Mouse (Mus musculus) lung, embryonic 15.5 days (tissue): ENCODE results near the gene Psmd14. TPM values are rescaled to one million over a fixed set of nuclear protein-coding genes. Genes with fewer than 3 reads are reported as not detected.

Experiments used
- ATAC-seq: fragments of 200-750 bp; cut with Nextera tagmentation; 2 replicates; pipeline ENCODE4 v1.8.0; 2017; ENCODE audit warnings: moderate number of reproducible peaks, borderline replicate concordance; ENCODE audit not compliant: low FRiP score, low TSS enrichment; ENCODE audit errors: extremely low read depth
- H3K27ac ChIP-seq: fragments of 300-500 bp; sonication (generic); 2 replicates; pipeline ENCODE4 v1.5.1; 2015; ENCODE audit warnings: moderate library complexity, mild to moderate bottlenecking, inconsistent platforms
- H3K27me3 ChIP-seq: fragments of 300-500 bp; sonication (generic); 2 replicates; pipeline ENCODE4 v1.6.1; 2015; ENCODE audit warnings: inconsistent platforms
- H3K36me3 ChIP-seq: fragments of 300-500 bp; sonication (generic); 2 replicates; pipeline ENCODE4 v1.6.1; 2015; ENCODE audit warnings: inconsistent platforms
- H3K4me1 ChIP-seq: fragments of 300-500 bp; sonication (generic); 2 replicates; pipeline ENCODE4 v1.6.1; 2015; ENCODE audit warnings: inconsistent platforms
- H3K4me2 ChIP-seq: fragments of 300-500 bp; sonication (generic); 2 replicates; pipeline ENCODE4 v1.6.1; 2015; ENCODE audit warnings: inconsistent platforms, mild to moderate bottlenecking, moderate library complexity
- H3K4me3 ChIP-seq: fragments of 300-500 bp; sonication (generic); 2 replicates; pipeline ENCODE4 v1.5.1; 2015; ENCODE audit warnings: mild to moderate bottlenecking, inconsistent platforms
- H3K9ac ChIP-seq: fragments of 300-500 bp; sonication (generic); 2 replicates; pipeline ENCODE4 v1.6.1; 2015; ENCODE audit warnings: inconsistent platforms
- H3K9me3 ChIP-seq: fragments of 300-500 bp; sonication (generic); 2 replicates; pipeline ENCODE4 v1.6.1; 2016; ENCODE audit warnings: inconsistent platforms
- WGBS: fragments of 180-500 bp; shearing (Covaris S2); methylation state at CpG from one replicate; pipeline ENCODE4 v1.1.7; 2015; 5-methylcytosine and 5-hydroxymethylcytosine counted together
- microRNA-seq: library from miRNA; unstranded; fragments of <30 nt; microRNA quantifications from one replicate; pipeline ENCODE4, GENCODE M21; 2016
- polyA plus RNA-seq: library from polyadenylated mRNA; unstranded; fragments of >200 nt; fragmentation: Nextera tagmentation; extraction: Ambion mirVana; gene quantifications from 2 replicates; pipeline ENCODE4 v1.2.1, GENCODE M21; 2015

Psmd14 gene
- polyA plus RNA-seq, 1 experiment from 2014 or later: 188 TPM

GRCm38 (mm10) chr2:61818197-61818596 is 106.7 kb downstream of the Psmd14 start:
- Histone ChIP-seq H3K9me3 (no peaks in the 10 kb centered on the region), H3K4me3 (no peak overlapping the region), H3K4me2 (no peak overlapping the region), H3K4me1 (peaks cover 14% of the 10 kb centered on the region), H3K27ac (no peak overlapping the region), H3K27me3 (peaks cover 61% of the 10 kb centered on the region), H3K9ac (no peak overlapping the region), H3K36me3 (no peaks in the 10 kb centered on the region)
- no peak for ATAC-seq
- WGBS: 75% methylated on average over 1 of the region's 1 CpGs

GRCm38 (mm10) chr2:61820203-61820602 is 108.7 kb downstream of the Psmd14 start:
- H3K36me3 ChIP-seq: no peaks in the 10 kb centered on the region
- no peak overlapping the region for H3K9ac ChIP-seq
- no peak for ATAC-seq
- WGBS: 79% methylated on average over 4 of the region's 4 CpGs
- H3K27me3 ChIP-seq: peaks cover 43% of the 10 kb centered on the region
- H3K4me1 ChIP-seq: peaks cover 9% of the 10 kb centered on the region
- H3K4me3 ChIP-seq: no peak overlapping the region
- no peak overlapping the region for H3K4me2 ChIP-seq
- no peaks in the 10 kb centered on the region for H3K9me3 ChIP-seq
- no peak overlapping the region for H3K27ac ChIP-seq

- Histone ChIP-seq H3K9me3 (no peaks in the 10 kb centered on the region), H3K9ac (no peak overlapping the region), H3K4me1 (no peaks in the 10 kb centered on the region), H3K36me3 (no peaks in the 10 kb centered on the region), H3K27me3 (peaks cover 21% of the 10 kb centered on the region), H3K4me2 (no peak overlapping the region), H3K4me3 (no peak overlapping the region), H3K27ac (no peak overlapping the region)
- no peak for ATAC-seq
- WGBS: 69% methylated on average over 1 of the region's 1 CpGs
Observed at GRCm38 (mm10) chr2:61823426-61824140, 112.1 kb downstream of the Psmd14 start.

GRCm38 (mm10) chr2:61837243-61837806 is 125.8 kb downstream of the Psmd14 start:
- Histone ChIP-seq H3K4me1 (no peaks in the 10 kb centered on the region), H3K36me3 (no peaks in the 10 kb centered on the region)
- no peak for ATAC-seq

More at GRCm38 (mm10) chr2:61837243-61837806, 125.8 kb downstream of the Psmd14 start:
- Histone ChIP-seq H3K27me3 (no peaks in the 10 kb centered on the region), H3K4me3 (no peak overlapping the region), H3K4me2 (no peak overlapping the region), H3K9me3 (no peaks in the 10 kb centered on the region), H3K27ac (no peak overlapping the region), H3K9ac (no peak overlapping the region)
- 79% methylated on average over 2 of the region's 2 CpGs for WGBS

Small RNA genes within 50 kb of the gene (microRNA-seq; reads per million reads assigned to microRNA genes)
- gene Gm22403: not detected

Other genes with a start within 250 kb of the Psmd14 start
- gene Tank, start 133.1 kb upstream of the Psmd14 start, polyA plus RNA-seq: 32.4 and 32.6 TPM in 2 replicates
- 0.08 and 0.09 TPM in 2 replicates for gene Tbr1, start 91.2 kb downstream of the Psmd14 start, polyA plus RNA-seq